Mouse (Mus musculus) CD4-positive, CD25-positive, alpha-beta regulatory T cell, adult 9 weeks (primary cell): Measurements from ENCODE around the gene Zkscan14. TPM values are rescaled to one million over a fixed set of nuclear protein-coding genes. Genes with fewer than 3 reads are reported as not detected.

Source experiments
- polyA plus RNA-seq: library from polyadenylated mRNA; unstranded; fragments of 100-300 nt; shearing (Covaris generic); gene quantifications from one replicate; pipeline ENCODE4 v1.2.1, GENCODE M21; 2017

The Zkscan14 gene
- polyA plus RNA-seq, result 30.7 TPM

GRCm38 (mm10) chr5:145201321-145201991 is at the start of gene Zkscan14:
Zkscan14 (minus strand) TSS chr5:145201868.

DNA sequence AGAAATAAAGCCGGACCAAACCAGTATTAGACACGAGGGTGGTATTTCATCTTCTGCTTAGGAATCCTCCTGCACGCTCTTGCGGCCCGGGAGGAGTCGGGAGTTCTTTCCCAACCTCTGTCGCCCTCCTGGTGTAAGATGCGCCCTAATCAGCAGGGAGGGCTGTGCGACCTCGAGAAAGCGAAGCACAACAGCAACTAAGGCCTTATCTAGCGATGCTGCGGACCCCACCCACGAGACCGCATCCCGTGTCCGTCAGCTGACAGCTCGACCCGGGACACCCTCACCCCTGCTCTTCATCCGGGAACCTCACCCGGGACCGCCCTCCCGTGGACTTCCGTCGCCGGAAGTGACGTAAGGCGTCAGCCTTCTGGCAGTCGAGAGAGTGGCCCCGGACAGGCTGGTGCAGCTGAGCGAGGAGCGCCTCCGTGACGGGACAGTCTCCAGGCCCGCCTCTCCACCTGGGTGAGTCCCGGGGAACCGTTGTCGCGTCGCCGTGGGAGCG is 29.8 kb upstream of the Zkscan14 start, which contains the start of gene Zfp655:
Gene Zfp655 (plus strand): TSS at position 349 of the 505 bp plus-strand sequence.

GRCm38 (mm10) chr5:145203936-145204691 is 2.4 kb upstream of the Zkscan14 start, which contains the start of gene Zkscan5:
Zkscan5 (plus strand) TSS chr5:145204562.

GRCm38 (mm10) chr5:145191962-145192361 is 9.7 kb downstream of the Zkscan14 start, which contains the start of gene Atp5j2:
Atp5j2 (minus strand) TSS chr5:145192062.

GRCm38 (mm10) chr5:145166536-145167305 is 34.9 kb downstream of the Zkscan14 start, which contains the start of the genes Ptcd1 and Cpsf4:
Ptcd1 (minus strand) TSS chr5:145167108.
Cpsf4 (plus strand) TSS chr5:145167213.

Other genes with a start within 250 kb of the Zkscan14 start
- gene Smurf1, start 236.0 kb downstream of the Zkscan14 start, polyA plus RNA-seq, result 3.6 TPM
- not detected for gene Gm4871, start 169.1 kb downstream of the Zkscan14 start, polyA plus RNA-seq
- not detected for gene 1700018F24Rik, start 158.9 kb downstream of the Zkscan14 start, polyA plus RNA-seq
- gene Arpc1a, start 118.0 kb downstream of the Zkscan14 start, polyA plus RNA-seq, result 109 TPM
- gene Kpna7, start 117.8 kb downstream of the Zkscan14 start, polyA plus RNA-seq, result not detected
- 1,330 TPM for gene Arpc1b, start 87.7 kb downstream of the Zkscan14 start, polyA plus RNA-seq
- gene Pdap1, start 61.6 kb downstream of the Zkscan14 start, polyA plus RNA-seq, result 56.0 TPM
- gene Bud31, start 61.5 kb downstream of the Zkscan14 start, polyA plus RNA-seq, result 232 TPM
- gene Ptcd1, start 34.8 kb downstream of the Zkscan14 start, polyA plus RNA-seq, result 34.3 TPM
- gene Cpsf4, start 34.7 kb downstream of the Zkscan14 start, polyA plus RNA-seq, result 32.3 TPM
- gene Atp5j2, start 9.8 kb downstream of the Zkscan14 start, polyA plus RNA-seq, result 488 TPM
- 10.9 TPM for gene Zkscan5, start 2.7 kb upstream of the Zkscan14 start, polyA plus RNA-seq
- gene Zfp655, start 29.8 kb upstream of the Zkscan14 start, polyA plus RNA-seq, result 62.6 TPM
- gene Zscan25, start 78.6 kb upstream of the Zkscan14 start, polyA plus RNA-seq, result 0.97 TPM
- gene Cyp3a57, start 143.4 kb upstream of the Zkscan14 start, polyA plus RNA-seq, result not detected